Mouse (Mus musculus) E14TG2a.4 (cell line): ENCODE results near the gene Gm10273.

ENCODE experiments used
- CTCF ChIP-seq: conservative IDR thresholded peaks from 2 replicates; pipeline ENCODE4 v1.5.1; 2014; ENCODE audit warnings: low read length
- NANOG ChIP-seq: IDR thresholded peaks from 2 replicates; pipeline ENCODE4 v1.6.1; 2014; ENCODE audit warnings: borderline replicate concordance, low read length, mixed read lengths
- POU5F1 ChIP-seq: IDR thresholded peaks from 2 replicates; pipeline ENCODE4 v1.6.1; 2014; ENCODE audit warnings: low read length, borderline replicate concordance

DNA sequence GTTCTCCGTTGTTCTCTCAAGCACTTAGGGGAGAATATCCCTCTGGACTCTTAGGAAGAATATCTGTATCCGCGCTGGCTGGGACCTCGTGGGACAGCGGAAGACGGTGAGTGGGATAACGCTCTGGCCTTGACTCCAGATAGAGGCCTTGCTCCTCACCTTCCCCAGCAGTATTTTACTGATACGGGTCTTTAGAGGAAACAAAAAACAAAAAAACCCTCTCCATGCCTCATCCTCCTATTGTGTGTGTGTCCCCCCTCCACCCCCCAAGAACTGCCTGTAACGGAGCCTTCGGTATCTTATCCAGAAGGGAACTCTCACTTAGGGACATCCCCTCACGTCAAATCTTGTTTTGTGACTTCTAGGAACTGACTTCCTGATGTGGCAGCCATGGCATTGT lies 46.3 kb downstream of the Gm10273 start, which contains the start of gene Oit3:
- TF ChIP-seq CTCF (no peak), NANOG (no peak), POU5F1 (no peak)
